Mouse (Mus musculus) heart, embryonic 13.5 days (tissue): Measurements from ENCODE around the gene H2al1h. TPM values are rescaled to one million over a fixed set of nuclear protein-coding genes. Genes with fewer than 3 reads are reported as not detected.
"Not testable (repeated sequence)": the region's sequence is repeated elsewhere in the genome, so short reads cannot be mapped to it uniquely, and the experiment has no call there.

Experiments used
- ATAC-seq: fragments of 200-750 bp; cut with Nextera tagmentation; 2 replicates; pipeline ENCODE4 v1.8.0; 2017; ENCODE audit warnings: moderate TSS enrichment; ENCODE audit not compliant: insufficient number of reproducible peaks, low FRiP score, low TSS enrichment; ENCODE audit errors: extremely low read depth
- H3K27ac ChIP-seq: fragments of 300-500 bp; sonication (generic); replicated peaks from 2 replicates; pipeline ENCODE4 v1.5.1; 2015; ENCODE audit warnings: moderate library complexity, mild to moderate bottlenecking, inconsistent platforms
- H3K27me3 ChIP-seq: fragments of 300-500 bp; sonication (generic); replicated peaks from 2 replicates; pipeline ENCODE4 v1.6.1; 2015; ENCODE audit warnings: mild to moderate bottlenecking, inconsistent platforms
- H3K36me3 ChIP-seq: fragments of 300-500 bp; sonication (generic); 2 replicates; pipeline ENCODE4 v1.6.1; 2015; ENCODE audit warnings: mild to moderate bottlenecking, inconsistent platforms
- H3K4me1 ChIP-seq: fragments of 300-500 bp; sonication (generic); 2 replicates; pipeline ENCODE4 v1.6.1; 2015; ENCODE audit warnings: inconsistent platforms
- H3K4me2 ChIP-seq: fragments of 300-500 bp; sonication (generic); 2 replicates; pipeline ENCODE4 v1.6.1; 2015; ENCODE audit warnings: inconsistent platforms, mild to moderate bottlenecking, moderate library complexity
- H3K4me3 ChIP-seq: fragments of 300-500 bp; sonication (generic); 2 replicates; pipeline ENCODE4 v1.5.1; 2015; ENCODE audit warnings: moderate library complexity, mild to moderate bottlenecking, inconsistent platforms
- H3K9ac ChIP-seq: fragments of 300-500 bp; sonication (generic); 2 replicates; pipeline ENCODE4 v1.6.1; 2015; ENCODE audit warnings: inconsistent platforms, mild to moderate bottlenecking, moderate library complexity
- H3K9me3 ChIP-seq: fragments of 300-500 bp; sonication (generic); 2 replicates; pipeline ENCODE4 v1.6.1; 2016; ENCODE audit warnings: inconsistent platforms
- WGBS: fragments of 180-500 bp; shearing (Covaris S2); methylation state at CpG from one replicate; pipeline ENCODE4 v1.1.7; 2015; ENCODE audit warnings: mixed read lengths; 5-methylcytosine and 5-hydroxymethylcytosine counted together
- polyA plus RNA-seq: library from polyadenylated mRNA; unstranded; fragments of >200 nt; fragmentation: Nextera tagmentation; extraction: Ambion mirVana; gene quantifications from 2 replicates; pipeline ENCODE4 v1.2.1, GENCODE M21; 2015

H2al1h gene
- polyA plus RNA-seq, 1 experiment from 2014 or later, result not detected

- not testable (repeated sequence) for H3K4me2 ChIP-seq, H3K9me3 ChIP-seq, H3K36me3 ChIP-seq, H3K27ac ChIP-seq, H3K4me1 ChIP-seq, H3K9ac ChIP-seq, ATAC-seq, H3K27me3 ChIP-seq, H3K4me3 ChIP-seq
- no CpG with 5 or more reads among the region's 3 CpGs for WGBS
Measured at GRCm38 (mm10) chrX:11317956-11318355, 3.3 kb upstream of the H2al1h start, which contains the start of gene H2al1g. Gene H2al1g, plus strand, starts transcription at chrX:11318256.

DNA sequence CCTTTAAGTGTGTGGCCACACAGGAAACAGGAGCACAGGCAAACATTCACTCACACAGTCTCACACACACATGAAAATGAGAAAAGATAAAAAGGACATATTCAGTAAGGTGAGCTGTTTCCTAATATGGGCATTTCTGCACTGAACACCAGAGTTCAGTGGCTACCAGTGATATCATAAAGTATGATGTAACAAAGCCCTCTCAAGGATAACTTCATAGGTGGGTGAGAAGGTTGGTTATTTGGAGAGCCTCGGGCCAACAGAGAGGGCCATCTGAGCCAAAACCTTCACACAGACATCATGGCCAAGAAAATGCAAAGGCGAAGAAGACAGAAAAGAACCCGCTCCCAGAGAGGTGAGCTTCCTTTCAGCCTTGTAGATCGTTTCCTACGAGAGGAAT lies 3.1 kb downstream of the H2al1h start, which contains the start of gene H2al1i:
Gene H2al1i (plus strand): TSS at position 301 of the 400 bp plus-strand sequence.
- H3K4me2 ChIP-seq, result not testable (repeated sequence)

GRCm38 (mm10) chrX:11327522-11327921 lies 6.2 kb downstream of the H2al1h start, which contains the start of gene H2al1j:
Gene H2al1j, plus strand, starts transcription at chrX:11327822.
- ATAC-seq, H3K4me3 ChIP-seq, H3K27ac ChIP-seq, H3K9me3 ChIP-seq, H3K9ac ChIP-seq, H3K36me3 ChIP-seq, H3K4me2 ChIP-seq, H3K4me1 ChIP-seq: not testable (repeated sequence)
- WGBS, result 76% methylated on average over 2 of the region's 2 CpGs
- H3K27me3 ChIP-seq, result peaks cover 21% of the 10 kb centered on the region; the same call in 1 of the 2 replicates

More for the DNA sequence above, 3.1 kb downstream of the H2al1h start, which contains the start of gene H2al1i:
- ATAC-seq, H3K4me3 ChIP-seq, H3K27me3 ChIP-seq, H3K4me1 ChIP-seq, H3K36me3 ChIP-seq, H3K9me3 ChIP-seq, H3K9ac ChIP-seq, H3K27ac ChIP-seq: not testable (repeated sequence)
- 100% methylated on average over 1 of the region's 5 CpGs for WGBS

DNA sequence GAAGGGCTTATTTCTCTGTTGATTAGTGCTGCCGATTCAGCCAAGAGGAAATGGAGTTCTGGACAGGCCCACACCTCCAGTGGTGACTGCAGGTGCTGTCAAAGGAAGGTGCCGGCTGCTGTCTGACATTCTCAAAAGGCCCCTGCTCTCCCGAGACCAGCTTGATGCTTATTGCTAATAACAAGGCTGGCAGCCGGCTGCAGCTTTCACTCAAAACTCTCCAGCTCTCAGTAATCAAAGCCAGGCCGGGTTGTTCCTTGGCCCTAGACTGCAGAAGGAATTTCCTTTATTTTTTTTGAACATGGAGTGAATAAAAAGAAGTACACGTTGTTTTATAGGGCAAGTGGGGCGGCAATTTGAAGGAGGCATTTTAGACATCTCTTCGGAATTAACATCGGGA lies 24.5 kb downstream of the H2al1h start:
- H3K4me2 ChIP-seq, result no peak overlapping the region
- H3K9ac ChIP-seq, result no peak overlapping the region
- no peak overlapping the region for H3K27ac ChIP-seq
- H3K27me3 ChIP-seq, result peaks cover 9% of the 10 kb centered on the region; the same call in 1 of the 2 replicates
- no peak for ATAC-seq
- H3K9me3 ChIP-seq, result no peaks in the 10 kb centered on the region
- 52% methylated on average over 9 of the region's 9 CpGs for WGBS
- no peaks in the 10 kb centered on the region for H3K36me3 ChIP-seq
- H3K4me3 ChIP-seq, result no peak overlapping the region
- H3K4me1 ChIP-seq, result no peaks in the 10 kb centered on the region

- no peaks in the 10 kb centered on the region for H3K9me3 ChIP-seq
- H3K4me1 ChIP-seq, result no peaks in the 10 kb centered on the region
- peaks cover 12% of the 10 kb centered on the region; the same call in 1 of the 2 replicates for H3K27me3 ChIP-seq
- H3K9ac ChIP-seq, result no peak overlapping the region
- H3K27ac ChIP-seq, result no peak overlapping the region
- ATAC-seq, result no peak
- H3K4me2 ChIP-seq, result no peak overlapping the region
- 78% methylated on average over 3 of the region's 3 CpGs for WGBS
- H3K4me3 ChIP-seq, result no peak overlapping the region
- no peaks in the 10 kb centered on the region for H3K36me3 ChIP-seq
Measured at GRCm38 (mm10) chrX:11346756-11347155, 25.5 kb downstream of the H2al1h start.

- no peak overlapping the region for H3K4me3 ChIP-seq
- ATAC-seq, result no peak
- H3K4me2 ChIP-seq, result no peak overlapping the region
- 71% methylated on average over 6 of the region's 6 CpGs for WGBS
- H3K4me1 ChIP-seq, result no peaks in the 10 kb centered on the region
- H3K27ac ChIP-seq, result no peak overlapping the region
- no peaks in the 10 kb centered on the region for H3K36me3 ChIP-seq
- peaks cover 43% of the 10 kb centered on the region for H3K27me3 ChIP-seq
- no peaks in the 10 kb centered on the region for H3K9me3 ChIP-seq
- H3K9ac ChIP-seq, result no peak overlapping the region
Measured at GRCm38 (mm10) chrX:11360823-11361222, 39.5 kb downstream of the H2al1h start.

DNA sequence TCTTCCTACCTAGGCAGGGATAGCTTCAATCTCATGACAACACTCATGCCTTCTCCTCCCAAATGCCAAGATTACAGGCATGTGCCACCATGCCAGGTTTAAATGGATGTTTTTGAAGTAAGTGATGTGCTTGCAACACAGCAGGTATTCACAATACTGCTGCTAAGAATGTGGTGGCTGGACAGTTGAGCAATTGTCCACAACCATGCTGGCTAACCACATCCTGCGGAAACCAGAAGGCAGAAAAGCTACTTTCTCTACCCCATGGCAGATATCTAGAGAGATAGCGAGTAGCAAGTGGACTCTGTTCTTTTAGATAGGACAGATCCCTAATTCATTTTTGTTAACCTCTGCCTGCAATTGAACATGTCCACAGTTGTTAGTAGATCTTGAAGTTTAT lies 40.0 kb downstream of the H2al1h start:
- no peak overlapping the region for H3K9ac ChIP-seq
- H3K27ac ChIP-seq, result no peak overlapping the region
- no peaks in the 10 kb centered on the region for H3K4me1 ChIP-seq
- ATAC-seq, result no peak
- H3K9me3 ChIP-seq, result no peaks in the 10 kb centered on the region
- H3K4me2 ChIP-seq, result no peak overlapping the region
- H3K36me3 ChIP-seq, result no peaks in the 10 kb centered on the region
- peaks cover 45% of the 10 kb centered on the region for H3K27me3 ChIP-seq
- no peak overlapping the region for H3K4me3 ChIP-seq
- 77% methylated on average over 2 of the region's 2 CpGs for WGBS

- no peak overlapping the region for H3K27ac ChIP-seq
- H3K9ac ChIP-seq, result no peak overlapping the region
- ATAC-seq, result no peak
- H3K4me3 ChIP-seq, result no peak overlapping the region
- H3K9me3 ChIP-seq, result no peaks in the 10 kb centered on the region
- H3K36me3 ChIP-seq, result no peaks in the 10 kb centered on the region
- H3K27me3 ChIP-seq, result peaks cover 42% of the 10 kb centered on the region
- H3K4me2 ChIP-seq, result no peak overlapping the region
- H3K4me1 ChIP-seq, result no peaks in the 10 kb centered on the region
- 53% methylated on average over 6 of the region's 6 CpGs for WGBS
Measured at GRCm38 (mm10) chrX:11363890-11364289, 42.6 kb downstream of the H2al1h start.

GRCm38 (mm10) chrX:11365151-11365550 lies 43.9 kb downstream of the H2al1h start:
- Histone ChIP-seq H3K9ac (no peak overlapping the region), H3K36me3 (no peaks in the 10 kb centered on the region), H3K4me3 (no peak overlapping the region), H3K4me2 (no peak overlapping the region), H3K27me3 (peaks cover 44% of the 10 kb centered on the region), H3K4me1 (no peaks in the 10 kb centered on the region), H3K27ac (no peak overlapping the region), H3K9me3 (no peaks in the 10 kb centered on the region)
- no peak for ATAC-seq
- 71% methylated on average over 12 of the region's 12 CpGs for WGBS

Other genes starting within 250 kb of the H2al1h start
- gene H2al1a, start 22.2 kb upstream of the H2al1h start, polyA plus RNA-seq, result not detected in 2 replicates
- gene H2al1b, start 19.1 kb upstream of the H2al1h start, polyA plus RNA-seq, result not detected in 2 replicates
- not detected in 2 replicates for gene H2al1c, start 15.8 kb upstream of the H2al1h start, polyA plus RNA-seq
- gene H2al1d, start 12.7 kb upstream of the H2al1h start, polyA plus RNA-seq, result not detected in 2 replicates
- not detected in 2 replicates for gene H2al1e, start 9.6 kb upstream of the H2al1h start, polyA plus RNA-seq
- gene H2al1f, start 6.3 kb upstream of the H2al1h start, polyA plus RNA-seq, result not detected in 2 replicates
- gene H2al1g, start 3.2 kb upstream of the H2al1h start, polyA plus RNA-seq, result not detected in 2 replicates
- not detected in 2 replicates for gene H2al1i, start 3.2 kb downstream of the H2al1h start, polyA plus RNA-seq
- gene H2al1j, start 6.3 kb downstream of the H2al1h start, polyA plus RNA-seq, result not detected in 2 replicates